Mouse (Mus musculus) erythroid progenitor cell, adult 5-6 weeks (primary cell): ENCODE results near the gene Cpa4. TPM values are rescaled to one million over a fixed set of nuclear protein-coding genes. Genes with fewer than 3 reads are reported as not detected.

Experiments
- ATAC-seq: replicated peaks from 2 replicates; pipeline ENCODE4 v1.8.0; 2016; ENCODE audit warnings: moderate number of reproducible peaks, mild to moderate bottlenecking, moderate TSS enrichment, inconsistent platforms; ENCODE audit not compliant: poor library complexity, low FRiP score, severe bottlenecking
- total RNA-seq, 2 experiments: library from RNA; stranded (forward) in 1 of 2; stranded (reverse) in 1 of 2; fragments of 150-400 nt in 1 of 2; fragments of 186-747, 209-891 nt in 1 of 2; gene quantifications; 2 replicates each; pipeline versions ENCODE4 v1.2.3 to v1.2.4; 2015 to 2017; ENCODE audit warnings: low replicate concordance in 2 of 2

The Cpa4 gene
- total RNA-seq, 2 experiments from 2014 or later = not detected

DNA sequence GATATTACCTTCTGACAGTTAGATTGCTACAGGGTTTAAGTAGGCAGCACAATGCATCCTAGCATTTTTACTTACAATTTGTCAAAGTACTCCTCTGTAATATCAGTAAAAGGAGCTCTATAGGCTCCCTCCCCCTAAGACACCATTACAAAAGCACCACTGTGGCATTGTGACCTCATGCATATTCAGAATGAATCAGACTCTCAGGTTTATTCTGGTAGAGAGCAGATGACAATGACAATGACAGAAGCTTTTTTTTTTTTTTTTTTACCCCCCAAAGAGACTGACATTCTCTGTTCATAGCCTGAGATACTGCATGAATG is 17.0 kb upstream of the Cpa4 start:
- ATAC-seq = no peak

DNA sequence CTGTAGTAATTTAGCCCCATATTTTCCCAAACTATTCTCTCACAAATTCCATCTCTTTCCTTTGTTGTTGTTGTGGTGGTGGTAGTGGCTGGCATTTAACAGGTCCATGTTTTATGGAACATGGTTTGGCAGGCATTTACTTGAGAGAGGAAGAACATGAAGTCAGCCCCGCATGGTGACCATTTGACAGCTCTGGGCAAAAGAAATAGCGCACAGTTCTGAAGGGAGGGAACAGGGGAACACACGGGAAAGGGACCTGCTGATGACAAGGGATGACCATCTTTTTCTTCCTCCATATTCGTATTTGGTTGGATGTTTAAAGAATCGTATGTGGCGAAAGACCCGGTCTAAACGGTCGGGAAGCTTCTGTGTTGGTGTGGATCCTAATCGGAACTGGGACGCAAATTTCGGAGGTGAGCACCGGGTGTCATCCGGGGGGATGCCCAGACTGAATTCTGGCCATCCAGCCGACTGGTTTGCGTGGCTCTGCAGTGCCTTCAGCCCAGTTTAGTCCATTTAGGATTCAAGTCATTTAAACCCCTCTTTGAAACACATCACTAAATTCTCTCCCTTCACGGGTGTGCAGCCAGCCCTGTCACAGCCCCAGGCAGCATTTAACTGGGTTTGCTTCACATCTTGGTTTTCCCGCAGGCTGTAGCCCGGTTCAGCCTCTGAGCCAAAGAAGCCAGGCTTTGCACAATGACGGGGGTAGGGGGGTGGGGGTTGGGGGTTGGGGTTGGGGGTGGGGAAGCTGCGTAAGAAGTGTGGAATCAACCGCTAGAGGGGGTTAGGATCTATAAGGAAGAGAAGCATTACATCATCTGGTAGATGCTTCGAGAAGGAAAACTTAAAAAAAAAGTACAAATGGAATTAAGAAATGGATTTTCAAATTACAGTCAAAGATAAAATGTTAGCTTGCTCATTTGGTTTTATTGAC is 16.3 kb upstream of the Cpa4 start:
- no peak for ATAC-seq

DNA sequence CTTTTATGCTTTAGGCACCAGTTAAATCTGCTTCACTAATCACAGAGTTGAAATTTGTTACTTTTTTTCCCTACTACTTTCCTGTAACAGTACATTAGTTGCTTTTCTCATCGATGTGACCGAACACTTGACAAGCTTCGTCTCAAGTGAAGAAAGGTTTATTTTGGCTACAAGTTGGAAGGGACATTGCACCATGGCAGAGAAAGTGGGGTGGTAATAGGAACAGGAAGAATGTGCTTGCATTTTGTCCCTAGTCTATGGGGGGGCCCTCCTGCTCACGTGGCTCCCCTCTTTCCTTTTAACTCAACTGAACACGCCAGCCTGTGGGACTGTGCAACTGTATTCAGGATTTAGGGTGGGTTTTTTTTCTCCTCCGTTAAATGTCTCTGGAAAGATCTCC is 15.5 kb upstream of the Cpa4 start:
- no peak for ATAC-seq

DNA sequence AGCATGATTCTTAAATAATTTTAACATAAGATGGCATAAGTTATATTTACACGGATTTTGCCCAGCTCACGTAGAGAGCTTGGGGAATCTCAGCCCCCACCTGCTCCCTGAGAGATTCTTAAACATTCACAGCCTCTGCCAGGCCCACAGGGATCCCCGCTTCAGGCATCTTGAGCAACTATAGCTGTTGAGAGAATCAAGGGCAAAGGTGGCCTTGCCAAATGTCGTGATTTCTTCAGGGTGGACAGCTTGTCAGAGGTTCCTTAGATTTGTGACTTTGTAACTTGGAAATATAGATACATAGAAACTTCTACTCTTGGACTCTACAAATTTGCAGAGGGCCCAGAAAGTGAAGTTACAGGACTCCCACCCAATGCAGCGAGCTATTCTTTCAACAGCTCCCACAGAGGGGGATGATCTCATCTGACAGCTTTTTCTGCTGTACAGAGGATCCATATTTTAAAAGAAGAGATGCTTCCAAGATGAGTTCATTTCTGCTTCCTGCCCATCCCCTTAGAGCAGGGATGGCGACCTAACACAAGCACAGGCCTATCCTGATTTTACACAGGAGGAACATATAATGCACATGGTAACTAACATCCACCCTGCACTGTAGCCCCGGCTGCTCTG is 14.7 kb upstream of the Cpa4 start:
- no peak for ATAC-seq

DNA sequence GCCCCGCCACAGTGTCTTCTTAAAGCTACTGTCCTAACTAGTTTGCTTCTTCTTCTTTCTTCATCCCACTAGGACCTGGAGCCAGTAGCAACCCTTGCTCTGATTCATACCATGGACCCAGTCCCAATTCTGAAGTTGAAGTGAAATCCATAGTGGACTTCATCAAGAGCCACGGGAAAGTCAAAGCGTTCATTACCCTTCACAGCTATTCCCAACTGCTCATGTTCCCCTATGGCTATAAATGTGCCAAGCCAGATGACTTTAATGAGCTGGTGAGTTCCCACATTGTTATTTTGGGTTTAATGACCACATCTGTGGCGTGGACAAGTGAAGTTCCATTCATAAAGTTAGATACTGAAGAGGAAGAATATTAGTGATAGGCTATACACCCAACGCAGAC is 14.1 kb upstream of the Cpa4 start:
- ATAC-seq = no peak

DNA sequence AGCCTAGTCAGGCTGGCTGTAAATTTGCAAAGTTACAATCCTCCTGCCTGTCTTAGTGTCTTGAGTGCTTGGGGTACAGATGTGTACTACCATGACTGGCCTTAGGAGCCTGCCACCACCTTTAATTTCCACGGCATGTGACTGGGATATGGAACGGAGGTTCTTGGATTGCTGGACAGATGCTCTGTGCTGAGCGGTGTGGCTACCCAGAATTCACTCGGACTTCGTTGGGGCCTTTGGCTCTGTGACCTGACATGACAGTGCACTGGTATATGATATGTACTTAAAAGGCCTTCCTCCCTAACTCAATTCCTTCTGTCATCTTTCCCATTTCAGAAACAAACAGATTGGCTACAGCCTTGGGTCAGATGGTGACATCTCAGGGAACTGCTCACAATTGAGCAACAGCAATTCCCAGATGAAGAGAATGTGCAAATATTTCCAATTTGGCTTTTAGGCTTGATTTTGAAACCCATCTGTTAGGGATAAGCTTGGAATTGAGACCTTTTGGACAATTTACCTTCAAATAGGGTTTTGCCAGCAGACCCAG is 13.5 kb upstream of the Cpa4 start:
- ATAC-seq = no peak

DNA sequence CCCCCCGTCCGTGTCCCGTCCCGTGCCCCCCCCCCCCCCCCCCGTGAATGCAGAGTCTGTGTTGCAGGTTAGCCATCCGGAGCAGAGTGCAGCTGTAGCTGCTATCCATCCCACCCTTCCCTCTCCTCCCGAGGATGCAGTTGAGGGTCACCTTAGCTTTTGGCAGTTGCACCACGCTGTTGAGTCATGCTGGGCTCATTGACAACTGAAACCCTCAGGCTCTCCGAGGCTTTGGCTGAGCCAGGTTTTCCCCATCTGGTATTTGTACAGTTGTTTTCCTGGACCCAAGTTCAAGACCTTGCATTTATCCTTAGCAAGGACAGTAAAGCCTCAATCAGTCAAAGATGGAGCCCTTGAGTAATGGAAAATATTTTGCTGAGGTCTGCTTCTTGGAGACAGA is 12.1 kb upstream of the Cpa4 start:
- ATAC-seq = no peak

DNA sequence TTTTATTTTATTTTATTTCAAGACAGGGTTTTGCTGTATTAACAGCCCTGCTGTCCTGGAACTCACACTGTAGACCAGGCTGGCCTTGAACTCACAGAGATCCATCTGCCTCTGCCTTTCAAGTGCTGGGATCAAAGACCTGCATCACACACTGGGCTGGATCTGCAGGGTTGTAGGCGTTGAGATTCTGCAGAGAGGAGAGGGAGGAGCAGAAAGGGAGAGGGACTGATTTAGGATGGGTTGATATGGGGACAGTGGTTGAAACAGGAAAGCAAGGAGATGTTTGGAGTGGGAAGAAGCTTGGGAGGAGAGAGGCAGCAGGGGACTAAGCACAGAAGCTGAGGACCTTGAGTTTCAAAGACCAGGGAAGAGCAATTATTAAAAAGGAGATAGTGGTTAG is 8.4 kb upstream of the Cpa4 start:
- no peak for ATAC-seq

DNA sequence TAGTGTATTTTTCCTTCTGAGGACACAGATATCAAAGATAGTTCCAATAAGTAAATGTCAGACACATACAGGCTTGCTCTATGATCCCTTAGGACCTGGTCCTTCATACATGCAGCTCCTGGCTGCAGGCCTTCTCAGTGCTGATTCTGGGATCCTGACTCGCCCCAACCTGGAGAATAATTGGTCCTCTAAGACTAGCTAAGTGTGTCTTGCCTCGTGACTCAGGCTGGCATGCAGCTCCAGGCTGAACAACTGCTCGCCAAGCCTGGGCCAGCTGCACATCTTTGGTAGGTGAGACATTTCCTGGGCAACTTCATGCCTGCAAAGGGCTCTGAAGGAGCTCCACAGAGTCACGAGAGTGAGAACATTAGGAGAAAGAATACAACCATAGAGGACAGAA is 6.0 kb upstream of the Cpa4 start:
- ATAC-seq = no peak

DNA sequence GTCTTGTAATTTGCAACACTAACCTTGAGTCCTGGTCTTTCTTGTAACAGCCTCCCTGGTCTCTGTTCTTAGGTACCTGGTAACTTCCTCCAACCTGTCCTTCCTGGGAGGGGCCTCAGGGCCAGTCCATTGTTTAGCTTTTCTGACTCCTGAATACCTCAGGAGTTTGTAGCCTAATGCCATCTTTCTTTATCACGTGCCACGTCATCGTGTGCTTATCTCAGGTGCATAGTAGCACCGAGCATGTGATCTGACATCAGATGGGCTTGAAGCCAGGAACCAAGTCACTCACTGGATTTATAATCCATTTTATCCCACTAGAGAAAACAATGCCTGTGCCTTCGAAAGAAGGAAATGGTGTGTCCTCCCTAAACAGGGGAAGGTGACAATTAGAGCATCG is 4.6 kb upstream of the Cpa4 start:
- ATAC-seq = no peak

DNA sequence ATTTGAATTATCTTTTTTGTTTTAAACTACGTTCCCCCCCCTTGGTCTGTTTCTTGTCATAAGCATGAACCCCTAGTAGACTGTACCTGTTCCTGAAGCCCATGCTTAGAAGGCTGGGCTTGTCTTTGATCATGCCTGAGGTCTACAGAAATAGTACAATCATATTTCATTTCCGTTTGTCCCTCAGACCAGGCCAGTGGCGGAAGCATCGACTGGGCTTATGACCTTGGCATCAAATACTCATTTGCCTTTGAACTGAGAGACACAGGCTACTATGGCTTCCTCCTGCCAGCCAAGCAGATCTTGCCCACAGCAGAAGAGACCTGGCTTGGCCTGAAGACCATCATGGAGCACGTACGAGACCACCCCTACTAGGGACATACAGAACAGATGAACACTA is 4.1 kb upstream of the Cpa4 start:
- no peak for ATAC-seq

DNA sequence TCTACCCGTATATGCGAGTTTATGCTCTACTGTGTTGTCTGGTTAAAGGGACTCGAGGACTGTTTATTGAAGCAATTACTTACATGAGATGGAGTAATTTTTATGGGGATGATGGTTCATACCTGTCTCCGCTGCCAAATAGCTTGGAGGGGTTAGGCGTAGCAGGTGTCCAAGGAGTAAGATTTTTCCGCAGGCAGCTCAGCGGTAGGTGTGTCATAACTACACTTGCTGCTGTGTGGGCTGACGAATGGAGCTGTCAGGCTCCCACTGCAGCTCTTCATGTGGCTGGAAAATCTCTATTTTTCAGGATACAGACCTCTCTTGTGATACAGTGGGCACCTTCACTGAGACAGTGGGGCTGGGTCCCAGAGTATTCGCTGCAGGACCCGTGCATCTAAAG is 1.2 kb downstream of the Cpa4 start:
- no peak for ATAC-seq

DNA sequence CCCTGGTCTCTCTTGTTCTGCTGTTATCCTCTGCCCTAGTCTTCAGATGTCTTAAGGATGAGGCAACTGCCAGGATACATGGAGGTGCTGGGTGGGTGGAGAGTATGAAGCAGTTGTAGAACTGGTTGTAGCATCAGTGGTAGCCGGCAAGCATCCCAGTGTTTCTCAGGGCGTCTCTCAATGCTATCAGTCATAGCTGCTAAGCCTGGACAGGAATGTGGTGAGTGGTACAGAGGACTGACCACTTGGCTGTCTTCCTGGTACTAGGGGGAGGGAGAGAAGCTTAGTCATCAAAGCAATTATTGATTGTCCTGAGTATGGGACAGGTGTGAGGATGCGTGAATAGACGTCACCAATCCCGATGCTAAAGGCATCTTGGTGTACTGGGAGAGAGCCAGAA is 1.8 kb downstream of the Cpa4 start:
- no peak for ATAC-seq

DNA sequence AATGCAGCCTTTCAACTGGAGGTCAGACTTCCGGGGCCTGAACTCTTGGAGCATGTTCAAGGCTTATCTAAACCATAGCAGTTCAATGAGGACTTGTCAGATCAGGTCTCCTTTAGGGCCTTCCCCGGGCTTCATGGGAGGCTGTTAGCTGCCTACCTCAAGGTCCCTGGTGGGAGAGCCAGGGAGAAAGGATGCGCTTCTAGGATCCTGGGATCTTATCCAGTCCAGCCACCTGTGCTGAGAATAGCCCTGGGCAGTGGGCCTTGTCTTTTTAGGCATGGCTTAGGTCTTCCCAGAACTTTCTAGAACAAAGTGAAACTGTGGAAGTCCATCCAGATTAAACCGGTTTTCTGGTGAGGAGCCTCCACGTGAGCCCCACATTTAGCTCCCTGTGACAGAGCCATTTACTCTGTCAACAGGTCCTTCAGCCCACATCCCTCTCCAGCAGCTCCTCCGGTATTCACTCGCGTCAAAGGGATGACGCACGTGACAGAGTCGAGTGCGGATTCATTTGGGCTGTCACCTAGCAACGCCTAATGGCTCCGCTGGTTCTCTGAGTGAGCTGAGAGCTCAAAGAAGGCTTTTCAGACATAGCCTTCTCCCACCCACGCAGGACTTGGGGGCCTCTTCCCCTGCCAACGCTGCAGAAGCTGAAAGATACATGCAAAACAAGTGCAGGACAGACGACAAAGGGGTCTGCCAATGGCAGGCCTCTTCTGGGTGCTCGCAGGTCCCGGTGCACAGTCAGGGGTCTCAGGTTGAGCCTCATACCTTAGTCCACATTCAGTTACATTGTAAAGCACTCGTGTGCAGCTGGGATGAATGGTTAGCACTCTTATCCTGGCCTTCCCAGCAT is 4.5 kb downstream of the Cpa4 start:
- ATAC-seq = no peak

DNA sequence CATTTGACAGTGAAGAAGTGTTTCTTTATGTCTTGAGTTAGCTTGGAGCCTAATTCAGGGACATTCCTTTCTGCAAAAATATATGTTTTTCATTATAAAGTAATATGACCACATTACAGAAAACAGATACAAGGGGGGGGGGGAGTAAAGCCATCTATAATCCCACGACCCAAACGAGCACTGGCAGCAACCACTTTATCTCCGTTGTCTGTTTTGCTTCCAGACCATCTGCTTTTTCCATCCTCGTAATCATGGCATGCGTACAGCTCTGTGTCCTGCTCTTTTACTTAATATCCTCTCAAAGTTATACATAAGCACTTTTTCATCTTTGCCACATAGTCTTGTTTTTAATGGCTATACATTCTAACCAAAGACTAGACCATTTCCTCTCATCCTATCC is 5.2 kb downstream of the Cpa4 start:
- ATAC-seq = no peak

DNA sequence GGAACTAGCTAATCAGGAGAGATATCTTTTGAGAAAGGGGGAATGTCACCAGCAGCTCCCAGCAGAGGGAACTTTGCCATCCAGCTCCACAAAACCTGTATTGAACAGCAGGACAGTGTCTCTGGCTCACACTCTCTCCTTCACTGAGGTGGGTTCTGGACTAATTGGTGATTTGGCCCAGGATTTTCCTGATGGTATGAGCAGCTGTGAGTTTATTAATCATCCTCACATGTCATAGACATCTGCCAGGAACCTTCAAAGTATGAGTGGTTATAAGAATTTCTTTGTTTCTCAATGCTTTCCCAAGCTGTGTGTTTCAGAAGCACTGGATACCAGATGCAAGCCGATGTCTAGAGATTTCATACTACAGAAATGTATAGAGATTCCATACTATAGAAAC is 6.8 kb downstream of the Cpa4 start:
- no peak for ATAC-seq

DNA sequence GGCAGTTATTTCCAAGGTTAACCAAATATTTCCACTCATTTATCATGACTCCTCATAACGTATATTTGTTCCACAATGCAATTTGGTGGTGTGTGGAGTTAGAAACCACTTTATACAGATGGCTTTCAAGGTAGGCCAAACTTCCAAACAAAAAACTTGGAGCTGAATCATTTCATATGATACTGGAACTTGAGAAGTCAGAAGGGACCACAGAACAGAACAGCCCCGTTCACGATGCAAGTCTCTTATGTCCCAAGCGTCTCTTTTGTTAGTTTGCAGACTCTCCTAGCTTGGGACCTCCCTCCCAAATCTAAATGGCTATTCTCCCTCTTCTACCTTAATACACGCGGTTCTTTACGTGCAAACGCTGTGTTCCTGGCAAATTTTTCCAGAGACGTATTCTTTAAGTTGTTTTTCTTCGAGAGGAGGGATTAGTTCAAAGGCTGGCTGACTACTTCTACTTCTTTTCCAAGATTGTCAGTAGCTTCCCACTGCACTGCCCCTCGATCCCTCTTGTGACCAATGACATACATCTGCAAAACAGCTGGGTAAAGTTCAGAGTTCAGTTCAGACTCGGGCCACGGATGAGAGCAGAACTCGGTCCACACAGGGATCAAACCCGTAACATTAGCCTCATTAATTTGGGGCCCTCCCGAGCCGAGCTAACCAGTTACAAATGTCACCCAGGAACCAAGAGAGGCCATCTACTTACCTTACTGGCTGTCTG is 8.5 kb downstream of the Cpa4 start:
- no peak for ATAC-seq

DNA sequence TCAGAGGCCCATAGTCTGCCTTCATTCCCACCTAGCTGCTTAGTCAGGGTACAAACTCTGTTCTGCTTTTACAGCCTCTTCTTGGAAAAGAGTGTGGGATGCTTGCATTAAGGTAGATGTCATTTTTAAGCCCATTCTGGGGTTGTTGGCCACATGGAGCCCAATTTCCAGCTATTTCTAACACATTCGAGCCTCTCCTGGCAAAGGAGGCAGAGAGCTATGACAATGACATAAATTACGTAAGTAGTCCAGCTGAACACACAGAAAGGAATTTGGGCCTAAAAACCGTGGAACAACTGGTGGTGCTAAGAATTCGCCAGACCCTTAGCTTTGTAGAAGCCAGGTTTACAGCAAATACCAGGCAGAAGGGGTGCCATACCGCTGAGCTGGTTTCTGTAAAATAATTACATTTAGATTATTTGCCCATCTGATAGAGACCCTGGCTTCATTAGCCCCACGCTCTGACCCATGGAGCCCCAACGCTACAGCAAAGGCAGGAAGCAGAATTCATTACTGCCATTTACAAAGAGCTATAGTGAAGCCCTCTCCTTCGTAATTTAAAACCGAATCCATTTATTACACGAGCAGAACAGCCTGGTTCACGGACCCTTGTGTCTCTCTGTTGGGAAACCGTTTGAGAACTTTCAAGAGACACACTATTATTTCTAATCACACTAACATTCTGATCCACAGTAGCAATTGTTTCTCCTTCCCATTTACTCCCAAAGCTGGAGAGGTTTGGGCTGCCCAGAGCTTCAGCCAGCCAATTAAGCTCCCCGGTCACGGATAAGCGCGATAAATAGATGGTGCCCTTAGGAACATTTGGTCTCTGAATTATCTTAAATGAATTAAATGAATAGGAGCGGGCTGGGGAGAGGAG is 12.0 kb downstream of the Cpa4 start:
- no peak for ATAC-seq

DNA sequence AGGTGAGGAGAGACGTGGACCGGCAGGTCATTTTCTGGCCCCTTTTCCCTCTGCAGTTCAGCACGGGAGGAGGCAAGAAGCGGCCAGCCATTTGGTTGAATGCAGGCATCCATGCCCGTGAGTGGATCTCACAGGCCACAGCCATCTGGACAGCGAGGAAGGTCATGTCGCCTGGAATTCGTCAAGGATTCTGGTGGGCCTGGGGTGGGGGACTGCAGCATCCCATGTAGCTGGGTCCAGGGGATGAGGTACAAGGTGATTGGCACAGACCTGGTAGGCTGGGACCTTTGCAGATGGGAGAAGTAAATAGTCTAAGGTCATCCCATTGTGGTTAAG is 12.6 kb downstream of the Cpa4 start:
- ATAC-seq = no peak
